Mouse (Mus musculus) granulocyte monocyte progenitor cell, adult 5-6 weeks (primary cell): ENCODE data around the gene Nfib. TPM values are rescaled to one million over a fixed set of nuclear protein-coding genes. Genes with fewer than 3 reads are reported as not detected.

ENCODE experiments used
- ATAC-seq: replicated peaks from 2 replicates; pipeline ENCODE4 v1.8.0; 2016; ENCODE audit warnings: mild to moderate bottlenecking, moderate TSS enrichment, inconsistent platforms; ENCODE audit not compliant: poor library complexity, severe bottlenecking
- total RNA-seq, 2 experiments: library from RNA; stranded (forward) in 1 of 2; stranded (reverse) in 1 of 2; fragments of 200-712, 200-1000 nt in 1 of 2; fragments of >200 nt in 1 of 2; fragmentation: Nextera tagmentation in 1 of 2; gene quantifications; 2 replicates each; pipeline ENCODE4 v1.2.3; 2014 to 2017

The Nfib gene
- total RNA-seq, 2 experiments from 2014 or later = not detected

- no peak for ATAC-seq
Observed at GRCm38 (mm10) chr4:82691126-82692008, 14.2 kb downstream of the Nfib start.

DNA sequence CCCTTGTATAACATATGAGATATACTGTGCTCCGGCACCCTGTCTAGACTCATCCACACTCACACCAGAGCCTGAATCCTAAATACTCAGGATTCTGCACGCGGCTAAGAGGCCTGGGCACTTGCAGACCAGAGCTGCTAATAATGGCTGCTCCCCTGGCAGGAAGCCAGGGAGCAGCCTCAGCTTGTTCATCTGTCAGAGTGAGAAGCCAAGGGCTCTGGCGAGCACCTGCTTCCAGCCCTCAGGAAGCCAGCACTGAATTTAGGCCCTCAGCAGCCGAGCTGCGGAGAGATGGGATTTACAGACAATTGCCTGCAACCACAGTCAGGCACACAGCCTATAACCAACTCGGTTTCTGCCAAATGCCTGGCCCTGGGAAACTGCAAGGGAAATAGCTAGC, 15.3 kb downstream of the Nfib start:
- no peak for ATAC-seq

- ATAC-seq = peak; percentile 87
Observed at GRCm38 (mm10) chr4:82686037-82686436, 19.5 kb downstream of the Nfib start.

DNA sequence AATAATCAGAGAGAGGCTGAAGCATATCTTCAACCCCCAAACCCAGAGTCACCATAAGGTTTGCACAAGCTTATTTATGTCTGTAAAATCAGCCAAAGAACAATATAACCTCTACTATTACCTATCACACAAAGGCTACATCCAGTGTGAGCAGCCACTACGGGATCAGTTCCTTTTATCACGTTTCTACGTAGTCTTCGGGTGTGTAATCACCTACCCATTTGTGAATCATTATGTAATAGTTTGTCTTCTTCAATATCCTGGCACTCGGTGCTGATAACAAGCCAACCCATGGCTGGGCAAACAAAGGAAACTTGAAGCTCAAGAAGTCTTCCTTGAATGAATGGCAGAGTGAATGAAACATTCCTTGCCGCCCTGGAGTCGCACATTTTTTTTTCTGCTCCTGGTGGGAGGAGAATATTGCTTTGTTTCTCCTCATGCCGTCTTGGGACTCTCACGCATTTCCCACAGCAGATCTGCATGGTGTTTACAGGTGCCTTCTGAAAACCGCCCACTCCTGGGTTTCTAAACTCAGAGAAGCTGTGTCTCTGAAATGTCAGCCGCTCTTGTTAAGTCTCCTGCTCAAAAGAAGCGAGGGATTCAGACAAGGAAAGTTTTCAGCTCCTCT, 21.3 kb downstream of the Nfib start:
- ATAC-seq = no peak

- no peak for ATAC-seq
Observed at GRCm38 (mm10) chr4:82683583-82683982, 22.0 kb downstream of the Nfib start.

- ATAC-seq = no peak
Observed at GRCm38 (mm10) chr4:82676104-82676503, 29.4 kb downstream of the Nfib start.

GRCm38 (mm10) chr4:82667271-82667872, 38.2 kb downstream of the Nfib start:
- ATAC-seq = no peak

DNA sequence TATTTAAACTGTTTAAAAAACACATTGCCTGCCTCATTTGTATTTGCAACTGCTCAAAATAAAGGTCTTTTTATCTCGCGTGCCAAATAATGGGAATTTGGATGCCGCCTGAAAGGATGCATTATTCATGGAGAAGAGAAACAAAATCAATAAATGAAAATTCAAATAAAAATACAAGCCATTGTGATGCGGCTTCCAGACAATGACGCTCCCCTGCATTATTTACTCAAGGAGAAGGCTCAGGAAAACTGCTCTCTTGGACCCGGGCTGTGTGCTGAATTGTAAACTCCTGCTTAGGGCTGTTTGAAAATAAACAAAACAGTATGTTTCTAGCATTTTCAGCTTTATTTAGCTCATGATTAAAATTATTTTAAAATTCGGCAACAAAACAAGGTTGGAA, 41.1 kb downstream of the Nfib start:
- ATAC-seq = no peak

DNA sequence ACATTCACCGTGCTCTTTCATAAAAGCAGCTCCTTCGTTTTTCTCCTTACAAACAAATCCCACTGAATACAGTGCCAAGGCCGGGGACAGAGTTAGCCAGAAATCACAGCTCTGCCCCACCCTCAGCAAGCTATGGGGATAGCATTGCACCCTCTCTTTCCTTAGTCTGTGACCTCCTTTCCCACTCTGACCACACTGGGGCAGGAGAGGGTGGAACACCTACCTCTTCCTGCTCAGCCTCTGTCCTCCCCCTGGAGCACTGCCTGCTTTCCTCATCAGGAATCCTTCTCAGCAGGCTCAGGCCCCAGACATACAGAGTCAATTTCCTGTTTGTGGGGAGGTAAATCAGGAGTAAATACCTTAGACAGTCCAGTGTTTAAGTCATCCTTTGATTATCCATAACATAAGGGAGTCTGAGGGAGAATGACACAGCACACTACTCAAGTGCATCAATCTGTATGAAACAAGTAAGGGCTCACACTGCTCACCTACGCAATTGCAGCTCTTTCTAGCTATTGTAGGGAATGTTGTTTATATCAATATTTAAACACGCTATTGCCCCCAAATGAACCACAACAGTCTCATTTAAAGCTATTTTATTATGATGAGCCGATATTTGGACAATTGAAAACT, 41.7 kb downstream of the Nfib start:
- no peak for ATAC-seq

DNA sequence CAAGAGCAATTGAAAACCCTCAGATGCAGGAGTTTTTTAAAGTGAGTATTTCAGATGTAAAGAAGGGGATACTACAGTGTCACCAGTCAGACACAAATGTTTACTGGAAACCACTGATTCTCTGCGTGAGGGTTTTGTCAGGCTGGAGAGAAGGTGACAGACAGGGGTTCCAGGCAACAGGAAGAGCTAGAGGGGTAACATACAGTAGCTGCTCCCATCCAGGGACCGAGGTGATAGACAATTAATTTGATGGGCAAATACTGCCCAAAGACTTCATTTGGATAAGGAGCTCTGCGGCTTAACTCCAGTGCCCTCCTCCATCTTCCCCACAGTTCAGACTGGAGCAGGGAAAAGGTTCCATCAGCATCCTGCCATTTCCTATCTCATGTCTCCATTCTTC, 42.9 kb downstream of the Nfib start:
- ATAC-seq = no peak

DNA sequence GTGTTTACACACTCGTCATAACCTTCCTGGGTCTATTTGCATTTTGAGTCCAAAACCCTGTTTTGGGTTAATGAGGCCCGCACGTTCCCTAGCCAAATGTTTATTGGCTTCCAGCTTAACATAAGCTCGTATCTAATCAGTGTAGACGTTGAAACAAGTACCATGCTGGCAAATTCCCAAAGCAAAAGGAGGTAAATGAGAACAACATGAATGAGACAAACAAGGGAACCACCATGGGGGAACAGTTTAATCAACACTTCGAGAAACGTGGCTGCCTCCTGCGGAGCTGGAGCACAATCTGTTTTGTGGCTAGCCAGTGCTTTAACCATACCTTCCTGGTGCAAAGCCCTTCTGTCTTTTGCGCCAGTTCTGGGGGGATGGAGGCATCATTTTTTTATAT, 43.3 kb downstream of the Nfib start:
- no peak for ATAC-seq

DNA sequence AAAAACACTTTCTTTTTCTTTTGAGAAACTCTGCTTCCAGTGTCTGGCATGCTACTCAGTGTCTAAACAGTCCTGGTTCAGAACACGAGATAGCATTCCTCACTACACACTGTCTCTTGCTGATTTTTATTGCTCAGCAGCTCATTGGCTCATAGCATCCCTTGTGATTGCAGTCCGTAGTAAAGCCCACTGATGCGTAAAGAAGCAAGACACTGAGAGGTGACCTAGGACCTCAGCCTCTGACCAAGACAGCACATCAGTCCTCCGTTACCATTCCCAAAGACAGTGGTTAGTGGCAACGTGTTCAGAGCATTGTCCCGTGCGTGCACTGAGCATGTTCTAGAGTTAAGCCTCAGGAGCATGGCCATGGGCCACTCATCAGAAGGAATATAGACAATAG, 44.3 kb downstream of the Nfib start:
- no peak for ATAC-seq

DNA sequence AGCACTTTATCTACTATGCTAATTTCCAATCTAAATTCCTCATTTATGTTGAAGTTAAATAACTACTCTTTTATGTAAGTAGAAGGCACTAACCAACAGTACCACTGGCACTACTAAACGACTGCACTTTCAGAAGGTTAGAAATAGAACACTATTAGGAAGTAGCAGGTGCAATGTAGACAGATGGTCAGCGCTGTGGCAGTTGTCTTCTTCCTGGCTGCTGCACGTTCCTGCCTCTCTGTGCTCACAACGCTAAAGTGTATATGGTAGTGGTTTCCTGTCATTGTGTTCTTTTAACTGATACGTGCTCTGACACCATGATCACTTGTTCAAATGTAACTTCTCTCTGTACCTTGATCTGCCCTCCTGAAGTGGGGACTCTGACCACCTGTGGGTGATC, 59.9 kb downstream of the Nfib start:
- ATAC-seq = no peak

GRCm38 (mm10) chr4:82644797-82645196, 60.8 kb downstream of the Nfib start:
- no peak for ATAC-seq

DNA sequence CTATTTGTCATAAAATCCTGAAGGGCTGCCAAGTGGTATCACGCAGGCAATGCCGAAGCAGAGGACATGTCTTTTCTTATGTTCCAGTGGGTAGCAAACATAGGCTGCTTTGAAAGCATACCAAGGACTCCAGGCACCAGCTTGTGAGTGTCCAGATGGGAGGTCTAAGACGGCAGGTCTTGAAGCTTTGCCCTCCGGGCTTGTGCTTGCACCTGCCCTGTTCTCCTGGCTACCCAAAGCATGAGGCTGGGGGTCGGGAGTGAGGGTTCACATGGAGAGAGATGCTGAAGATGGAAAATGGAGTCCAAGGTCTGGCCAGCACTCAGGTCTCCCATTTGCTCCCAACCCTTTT, 61.8 kb downstream of the Nfib start:
- ATAC-seq = no peak

DNA sequence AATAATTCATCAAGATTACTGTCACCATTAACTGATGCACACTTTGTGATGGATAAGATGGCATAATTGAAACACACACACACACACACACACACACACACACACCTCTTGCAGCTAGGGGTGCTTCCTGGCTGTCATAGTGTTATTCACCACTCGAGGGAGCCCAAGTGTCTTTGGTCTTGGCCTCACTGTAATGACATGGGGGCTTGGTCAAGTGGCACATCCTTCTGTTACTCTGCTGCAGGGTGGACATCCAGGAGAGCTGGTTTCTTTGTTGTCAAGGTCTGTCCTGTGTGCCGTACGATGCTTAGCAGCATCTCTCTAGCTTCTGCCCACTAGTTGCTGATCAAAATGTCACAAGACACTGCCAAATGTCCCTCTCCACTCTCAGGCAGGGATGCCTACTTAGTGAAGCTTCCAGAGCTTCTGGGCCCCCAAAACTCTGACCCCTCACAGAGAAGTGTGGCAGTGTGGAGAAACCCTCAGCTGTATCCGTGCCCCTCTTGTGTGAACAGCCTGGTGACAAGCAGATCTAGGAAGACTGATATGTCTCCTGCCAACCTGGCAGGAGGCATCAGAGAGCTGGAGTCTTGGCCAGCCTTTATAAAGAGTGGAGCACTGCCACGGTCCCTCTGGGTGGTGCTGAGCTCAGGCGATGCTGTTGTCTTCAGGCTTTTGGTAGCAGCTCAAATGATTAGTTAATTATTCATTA, 62.4 kb downstream of the Nfib start:
- ATAC-seq = peak; percentile 80

- no peak for ATAC-seq
Observed at GRCm38 (mm10) chr4:82641066-82641680, 64.4 kb downstream of the Nfib start.

- ATAC-seq = no peak
Observed at GRCm38 (mm10) chr4:82638251-82638650, 67.3 kb downstream of the Nfib start.

- no peak for ATAC-seq
Observed at GRCm38 (mm10) chr4:82637633-82638032, 67.9 kb downstream of the Nfib start.

DNA sequence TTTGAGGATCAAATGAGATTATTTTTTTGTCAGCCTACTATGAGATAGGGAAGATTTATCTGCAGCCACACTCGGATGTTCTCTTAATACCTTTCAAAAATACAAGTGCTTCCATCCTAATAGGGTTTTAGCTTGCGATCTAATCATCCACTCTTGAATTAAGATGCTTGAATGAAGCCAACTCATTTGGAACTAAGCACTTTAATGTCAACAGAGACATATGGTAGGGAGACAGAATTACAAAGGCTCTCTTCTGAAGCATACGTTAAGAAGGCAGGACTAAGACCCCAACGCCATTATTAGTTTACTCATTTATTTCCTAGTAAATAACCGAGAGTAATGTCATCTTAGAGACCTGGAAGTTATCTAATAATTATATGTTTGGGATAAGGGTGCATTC, 68.9 kb downstream of the Nfib start:
- ATAC-seq = no peak
